In the genomic region with DNA sequence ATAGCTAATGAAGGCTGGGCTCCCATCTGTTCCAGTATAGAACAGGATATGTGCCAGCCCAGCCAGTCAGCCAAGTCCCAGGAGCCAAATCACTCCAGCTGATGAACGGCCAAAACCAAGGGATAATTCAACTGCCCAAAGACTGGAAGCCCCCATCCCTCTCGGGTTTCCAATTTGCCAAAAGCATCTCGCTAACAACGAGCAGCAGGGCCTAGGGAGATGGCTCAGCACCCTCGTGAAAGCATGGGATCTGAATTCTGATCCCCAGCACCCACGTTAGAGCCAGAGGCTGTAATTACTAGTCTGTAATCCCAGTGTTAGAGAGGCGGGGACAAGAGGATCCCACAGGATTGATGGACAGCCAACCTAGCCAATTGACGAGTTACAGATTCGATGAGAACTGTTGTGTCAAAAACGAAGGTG, we compare ENCODE assay signal across 19 mouse cellular contexts. TPM values are rescaled to one million over a fixed set of nuclear protein-coding genes. Genes with fewer than 3 reads are reported as not detected.
DNase-seq lines count a peak whose midpoint lies in the region; ATAC-seq and TF ChIP-seq lines count a peak whose summit lies in the region.
"Had no signal": no experiment of that assay in that cellular context is flagged by ENCODE, and none has a peak within 500 bp of the region (broad histone marks: within the 10 kb centered on the region; RNA-seq: fewer than 3 reads in every experiment).

No protein-coding gene starts in this region.

- no peak overlapping the region for H3K4me3 ChIP-seq in forebrain, embryonic 14.5 days (ENCODE audit: low read depth, low read length)
- no peak overlapping the region for H3K4me3 ChIP-seq in forebrain, embryonic 11.5 days (ENCODE audit: low read depth, low read length)
- H3K4me3 ChIP-seq in stomach, postnatal 0 days (ENCODE audit: low read depth, low read length), result no peak overlapping the region
- H3K4me3 ChIP-seq: embryonic facial prominence, embryonic 10.5 days; heart, adult 2 months; heart, embryonic 15.5 days had no signal

- no peak overlapping the region for H3K27ac ChIP-seq in forebrain, embryonic 14.5 days (ENCODE audit: low read depth, low read length)
- no peak overlapping the region for H3K27ac ChIP-seq in forebrain, embryonic 11.5 days (ENCODE audit: low read depth, low read length)
- no peak overlapping the region for H3K27ac ChIP-seq in stomach, postnatal 0 days (replicated peaks)
- H3K27ac ChIP-seq: embryonic facial prominence, embryonic 10.5 days; heart, adult 2 months; heart, embryonic 15.5 days had no signal

- TF ChIP-seq CTCF in stomach, postnatal 0 days (IDR thresholded peaks at IDR 0.05; ENCODE audit: low read depth), result no peak

- peak; percentile 73 for DNase-seq in forebrain, embryonic 14.5 days (ENCODE audit: low spot score)
- DNase-seq in forebrain, embryonic 11.5 days (ENCODE audit: low spot score), result no peak
- DNase-seq in layer of hippocampus, postnatal 10 days (ENCODE audit: low spot score in 2 of 2), result peak; percentile 58 to 62
- no peak for DNase-seq in layer of hippocampus, adult 11-12 months (ENCODE audit: low spot score)
- peak; percentile 60 for DNase-seq in Muller cell, postnatal 12 days (ENCODE audit: inconsistent ontology term)
- peak; percentile 39 for DNase-seq in NIH3T3 (ENCODE audit: low read depth)
- DNase-seq in stomach, postnatal 0 days (ENCODE audit: low spot score), result no peak
- no peak for DNase-seq in right cerebral cortex, postnatal 14 days
- DNase-seq: adrenal gland, postnatal 14 days; cerebellum, adult 8-10 months; gastrocnemius, postnatal 14 days; heart, adult 2 months; heart, postnatal 14 days; kidney, adult 11 months had no signal

- H3K4me2 ChIP-seq in forebrain, embryonic 14.5 days (ENCODE audit: low read length), result no peak overlapping the region
- no peak overlapping the region for H3K4me2 ChIP-seq in forebrain, embryonic 11.5 days (ENCODE audit: low read depth, low read length, severe bottlenecking)
- H3K4me2 ChIP-seq in stomach, postnatal 0 days (replicated peaks; ENCODE audit: low read depth), result no peak overlapping the region
- H3K4me2 ChIP-seq: heart, embryonic 11.5 days; heart, embryonic 15.5 days had no signal

- H3K36me3 ChIP-seq in forebrain, embryonic 14.5 days (ENCODE audit: control insufficient read depth, insufficient read depth, low read length), result no peaks in the 10 kb centered on the region
- no peaks in the 10 kb centered on the region for H3K36me3 ChIP-seq in forebrain, embryonic 11.5 days (ENCODE audit: control insufficient read depth, insufficient read depth, low read length)
- H3K36me3 ChIP-seq in stomach, postnatal 0 days (ENCODE audit: control insufficient read depth, insufficient read depth, low read length), result no peaks in the 10 kb centered on the region
- H3K36me3 ChIP-seq: embryonic facial prominence, embryonic 10.5 days; heart, embryonic 15.5 days had no signal

- H3K9ac ChIP-seq in forebrain, embryonic 14.5 days (ENCODE audit: low read length), result no peak overlapping the region
- no peak overlapping the region for H3K9ac ChIP-seq in forebrain, embryonic 11.5 days (ENCODE audit: low read length)
- H3K9ac ChIP-seq in stomach, postnatal 0 days (ENCODE audit: low read length), result no peak overlapping the region
- H3K9ac ChIP-seq: heart, embryonic 15.5 days had no signal

- peak; percentile 32; the same call in 1 of the 2 replicates for ATAC-seq in forebrain, embryonic 14.5 days
- no peak for ATAC-seq in forebrain, embryonic 11.5 days (replicated peaks; ENCODE audit: low FRiP score)
- ATAC-seq in stomach, postnatal 0 days (ENCODE audit: low FRiP score, low TSS enrichment), result no peak
- ATAC-seq: hindbrain, embryonic 16.5 days had no signal

- WGBS in forebrain, embryonic 14.5 days, result 64% methylated on average over 10 of the region's 10 CpGs
- WGBS in forebrain, embryonic 11.5 days, result 73% methylated on average over 10 of the region's 10 CpGs
- WGBS in stomach, postnatal 0 days, result 71% methylated on average over 10 of the region's 10 CpGs

- no peaks in the 10 kb centered on the region for H3K9me3 ChIP-seq in forebrain, embryonic 14.5 days (replicated peaks; ENCODE audit: control insufficient read depth, low read length)
- no peaks in the 10 kb centered on the region; the same call in 1 of the 2 replicates for H3K9me3 ChIP-seq in forebrain, embryonic 11.5 days (ENCODE audit: control insufficient read depth, low read length)
- H3K9me3 ChIP-seq in stomach, postnatal 0 days (ENCODE audit: control insufficient read depth, low read length), result no peaks in the 10 kb centered on the region
- H3K9me3 ChIP-seq: heart, embryonic 15.5 days had no signal

- H3K27me3 ChIP-seq in forebrain, embryonic 14.5 days (replicated peaks; ENCODE audit: control insufficient read depth, insufficient read depth, low read length), result no peaks in the 10 kb centered on the region
- H3K27me3 ChIP-seq in forebrain, embryonic 11.5 days (ENCODE audit: control insufficient read depth, insufficient read depth, low read length), result no peaks in the 10 kb centered on the region
- no peaks in the 10 kb centered on the region for H3K27me3 ChIP-seq in stomach, postnatal 0 days (ENCODE audit: control insufficient read depth, insufficient read depth, low read length)
- H3K27me3 ChIP-seq: heart, embryonic 15.5 days had no signal

- H3K4me1 ChIP-seq in forebrain, embryonic 14.5 days (ENCODE audit: control insufficient read depth, insufficient read depth, low read length), result no peaks in the 10 kb centered on the region
- H3K4me1 ChIP-seq in forebrain, embryonic 11.5 days (replicated peaks; ENCODE audit: control insufficient read depth, insufficient read depth, low read length), result no peaks in the 10 kb centered on the region
- H3K4me1 ChIP-seq in stomach, postnatal 0 days (replicated peaks; ENCODE audit: control insufficient read depth, insufficient read depth), result no peaks in the 10 kb centered on the region
- H3K4me1 ChIP-seq: embryonic facial prominence, embryonic 10.5 days; heart, embryonic 15.5 days had no signal

- no peak for TF ChIP-seq EP300 in stomach, postnatal 0 days (optimal IDR thresholded peaks at IDR 0.05)

RNA-seq across cellular contexts. Expression of a gene that starts 14.3 kb away (rescaled TPM):
- polyA plus RNA-seq in forebrain, embryonic 14.5 days (2014; fragmentation: Nextera tagmentation; extraction: Ambion mirVana), result 28.8 and 33.9 TPM in 2 replicates
- 36.2 and 39.4 TPM in 2 replicates for polyA plus RNA-seq in forebrain, embryonic 11.5 days (2014; fragmentation: Nextera tagmentation; extraction: Ambion mirVana)
- 10 to 100 TPM; 39.1 TPM for total RNA-seq in layer of hippocampus, postnatal 10 days (2021)
- 14.4 and 15.3 TPM in 2 replicates for polyA plus RNA-seq in stomach, postnatal 0 days (2015; fragmentation: Nextera tagmentation; extraction: Ambion mirVana)

RNA-seq across cellular contexts. Expression of a gene that starts 15.2 kb away (rescaled TPM):
- polyA plus RNA-seq in forebrain, embryonic 14.5 days (2014; fragmentation: Nextera tagmentation; extraction: Ambion mirVana), result 29.5 and 32.4 TPM in 2 replicates
- 18.4 and 20.6 TPM in 2 replicates for polyA plus RNA-seq in forebrain, embryonic 11.5 days (2014; fragmentation: Nextera tagmentation; extraction: Ambion mirVana)
- total RNA-seq in layer of hippocampus, postnatal 10 days (2021), result 10 to 100 TPM; 33.1 to 34.0 TPM
- polyA plus RNA-seq in stomach, postnatal 0 days (2015; fragmentation: Nextera tagmentation; extraction: Ambion mirVana), result 56.6 and 58.0 TPM in 2 replicates

RNA-seq across cellular contexts. Expression of a gene that starts 15.6 kb away (rescaled TPM):
- polyA plus RNA-seq in forebrain, embryonic 14.5 days (2014; fragmentation: Nextera tagmentation; extraction: Ambion mirVana), result 71.9 and 75.2 TPM in 2 replicates
- 10.5 and 10.7 TPM in 2 replicates for polyA plus RNA-seq in forebrain, embryonic 11.5 days (2014; fragmentation: Nextera tagmentation; extraction: Ambion mirVana)
- 10 to 100 TPM; 47.4 to 48.2 TPM for total RNA-seq in layer of hippocampus, postnatal 10 days (2021)
- 1.5 and 1.8 TPM in 2 replicates for polyA plus RNA-seq in stomach, postnatal 0 days (2015; fragmentation: Nextera tagmentation; extraction: Ambion mirVana)
- total RNA-seq: gastrocnemius, adult 18-20 months; gastrocnemius, postnatal 14 days; heart, adult 2 months; heart, postnatal 14 days had no signal
- polyA plus RNA-seq: heart, adult 2 months had no signal

RNA-seq across cellular contexts. Expression of a gene that starts 49.2 kb away (rescaled TPM):
- polyA plus RNA-seq in forebrain, embryonic 14.5 days (2014; fragmentation: Nextera tagmentation; extraction: Ambion mirVana), result 53.2 and 53.7 TPM in 2 replicates
- polyA plus RNA-seq in forebrain, embryonic 11.5 days (2014; fragmentation: Nextera tagmentation; extraction: Ambion mirVana), result 57.4 and 60.3 TPM in 2 replicates
- total RNA-seq in layer of hippocampus, postnatal 10 days (2021), result 10 to 100 TPM; 22.6 to 24.9 TPM
- polyA plus RNA-seq in stomach, postnatal 0 days (2015; fragmentation: Nextera tagmentation; extraction: Ambion mirVana), result 34.2 and 34.3 TPM in 2 replicates

RNA-seq across cellular contexts. Expression of a gene that starts 49.5 kb away (rescaled TPM):
- 27.0 and 28.4 TPM in 2 replicates for polyA plus RNA-seq in forebrain, embryonic 14.5 days (2014; fragmentation: Nextera tagmentation; extraction: Ambion mirVana)
- 26.5 and 27.4 TPM in 2 replicates for polyA plus RNA-seq in forebrain, embryonic 11.5 days (2014; fragmentation: Nextera tagmentation; extraction: Ambion mirVana)
- total RNA-seq in layer of hippocampus, postnatal 10 days (2021), result 10 to 100 TPM; 13.3 to 15.4 TPM
- polyA plus RNA-seq in stomach, postnatal 0 days (2015; fragmentation: Nextera tagmentation; extraction: Ambion mirVana), result 8.7 and 9.7 TPM in 2 replicates

Comparison
In these comparisons a context has a peak if more than half of its experiments do, and no peak if none do; other contexts are left out.
1. DNase-seq: peak in forebrain, embryonic 14.5 days (single experiment), layer of hippocampus, postnatal 10 days (2 of 2), Muller cell, postnatal 12 days (single experiment) and NIH3T3 (single experiment); none in forebrain, embryonic 11.5 days (single experiment), layer of hippocampus, adult 11-12 months (single experiment), stomach, postnatal 0 days (single experiment) and right cerebral cortex, postnatal 14 days (single experiment).